Mouse (Mus musculus) hindbrain, embryonic 10.5 days (tissue): ENCODE measurements at regions not wholly inside any gene's neighbourhood (a gene's known extent, or its start where the extent isn't known, plus 50 kb on each side); places are given as distances from the start of the nearest gene placed in this dataset.

Experiments
- DNase-seq: peaks from one replicate; pipeline ENCODE4 v3.0.0-alpha.2; 2017; ENCODE audit warnings: low spot score
- H3K27ac ChIP-seq: fragments of 300-500 bp; sonication (generic); 2 replicates; pipeline ENCODE4 v1.5.1; 2016; ENCODE audit warnings: mild to moderate bottlenecking, moderate library complexity
- H3K27me3 ChIP-seq: fragments of 300-500 bp; sonication (generic); 2 replicates; pipeline ENCODE4 v1.6.1; 2016; ENCODE audit warnings: mild to moderate bottlenecking; ENCODE audit not compliant: poor library complexity, insufficient read depth, severe bottlenecking
- H3K36me3 ChIP-seq: fragments of 300-500 bp; sonication (generic); 2 replicates; pipeline ENCODE4 v1.6.1; 2016; ENCODE audit warnings: mild to moderate bottlenecking, moderate library complexity
- H3K4me1 ChIP-seq: fragments of 300-500 bp; sonication (generic); replicated peaks from 2 replicates; pipeline ENCODE4 v1.6.1; 2016; ENCODE audit warnings: mild to moderate bottlenecking
- H3K4me3 ChIP-seq: fragments of 300-500 bp; sonication (generic); 2 replicates; pipeline ENCODE4 v1.5.1; 2016; ENCODE audit warnings: mild to moderate bottlenecking, moderate library complexity
- H3K9me3 ChIP-seq: fragments of 300-500 bp; sonication (generic); 2 replicates; pipeline ENCODE4 v1.6.1; 2016; ENCODE audit warnings: mild to moderate bottlenecking, moderate library complexity
- WGBS: fragments of 180-500 bp; shearing (Covaris S2); methylation state at CpG from one replicate; pipeline ENCODE4 v1.1.7; 2016; 5-methylcytosine and 5-hydroxymethylcytosine counted together

DNA sequence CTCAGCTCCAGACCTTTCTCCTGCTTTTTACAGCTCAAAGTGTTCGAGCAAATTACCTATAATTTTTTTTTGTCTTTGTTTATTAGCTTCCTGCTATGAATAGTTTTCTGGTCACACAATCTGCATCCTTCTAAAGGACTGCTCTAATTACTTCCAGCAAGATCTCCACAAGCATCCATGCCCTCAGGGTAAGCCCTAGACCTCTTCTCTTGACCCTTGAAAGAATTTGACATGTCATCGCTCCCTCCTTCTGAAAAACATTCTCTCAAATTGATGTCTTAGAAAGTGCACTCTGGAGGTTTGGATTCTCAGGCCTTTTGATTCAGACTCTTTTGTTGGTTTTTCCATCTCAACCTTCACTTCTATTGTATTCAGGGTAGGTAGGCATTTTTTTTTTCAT, 148.7 kb downstream of the Gja1 start:
- DNase-seq, result no peak
- Histone ChIP-seq H3K27me3 (no peaks in the 10 kb centered on the region), H3K9me3 (no peaks in the 10 kb centered on the region), H3K27ac (no peak overlapping the region), H3K4me1 (no peaks in the 10 kb centered on the region), H3K4me3 (no peak overlapping the region), H3K36me3 (no peaks in the 10 kb centered on the region)
- WGBS, result 50% methylated on average over 2 of the region's 2 CpGs

GRCm38 (mm10) chr10:56537091-56537490, 160.0 kb downstream of the Gja1 start:
- no peak for DNase-seq
- Histone ChIP-seq H3K4me1 (no peaks in the 10 kb centered on the region), H3K4me3 (no peak overlapping the region), H3K27ac (no peak overlapping the region), H3K9me3 (no peaks in the 10 kb centered on the region), H3K36me3 (no peaks in the 10 kb centered on the region), H3K27me3 (no peaks in the 10 kb centered on the region)
- 69% methylated on average over 4 of the region's 4 CpGs for WGBS

DNA sequence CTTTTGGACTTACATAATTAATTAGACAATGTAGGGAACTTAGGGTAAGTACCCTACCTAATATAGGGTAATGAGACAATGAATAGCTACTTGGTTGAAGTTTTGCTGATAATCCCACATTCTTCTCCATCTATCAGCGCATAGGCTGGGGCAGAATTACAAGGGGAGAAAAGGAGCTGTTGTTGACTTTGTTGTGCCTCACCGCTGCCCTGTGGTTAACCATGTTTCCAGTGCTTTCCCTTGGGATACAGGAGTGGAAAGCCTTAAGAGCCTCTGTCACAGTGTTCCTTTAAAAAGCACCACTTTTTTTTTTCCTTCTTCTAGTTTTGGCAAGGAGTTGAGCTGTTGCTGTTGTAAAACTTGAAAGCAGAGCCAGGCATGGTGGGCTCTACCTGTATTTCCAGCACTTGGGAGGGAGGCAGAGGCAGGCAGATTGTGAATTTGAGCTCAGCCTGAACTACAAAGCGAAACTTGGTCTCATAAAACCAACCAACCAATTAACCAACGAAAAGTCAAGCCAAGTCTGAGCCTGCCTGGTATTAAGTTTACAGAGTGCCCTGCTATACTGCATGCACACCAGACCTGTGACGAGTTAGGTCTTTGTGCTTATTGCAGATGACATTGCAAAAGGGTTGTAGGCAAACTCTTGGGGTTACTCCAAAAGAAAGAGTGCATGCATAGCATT, 162.8 kb downstream of the Gja1 start:
- 81% methylated on average over 5 of the region's 5 CpGs for WGBS
- no peaks in the 10 kb centered on the region for H3K36me3 ChIP-seq
- H3K4me1 ChIP-seq, result no peaks in the 10 kb centered on the region
- H3K27ac ChIP-seq, result no peak overlapping the region
- H3K9me3 ChIP-seq, result no peaks in the 10 kb centered on the region
- H3K4me3 ChIP-seq, result no peak overlapping the region
- H3K27me3 ChIP-seq, result no peaks in the 10 kb centered on the region
- DNase-seq, result no peak

DNA sequence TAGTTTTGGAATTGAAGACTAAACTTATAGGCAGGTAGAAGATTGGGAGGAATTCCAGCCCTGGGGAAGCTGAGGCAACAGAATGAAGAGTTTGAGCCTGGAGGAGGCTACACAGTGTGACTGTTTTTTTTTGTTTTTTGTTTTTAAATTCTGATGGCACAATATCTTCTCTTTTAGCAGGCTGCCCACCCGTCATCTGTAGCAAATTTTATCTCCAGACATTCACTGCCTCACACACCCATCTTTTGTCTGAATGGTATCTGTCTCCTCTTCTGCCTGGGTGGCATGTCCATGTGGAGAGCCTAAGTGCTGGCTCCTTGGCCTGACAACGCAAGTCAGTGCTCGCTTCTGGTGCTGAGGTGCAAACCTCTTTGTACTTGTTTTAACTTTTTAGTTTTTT, 165.0 kb downstream of the Gja1 start:
- no peaks in the 10 kb centered on the region for H3K27me3 ChIP-seq
- no peak overlapping the region for H3K4me3 ChIP-seq
- no peak for DNase-seq
- WGBS, result 85% methylated on average over 3 of the region's 3 CpGs
- H3K36me3 ChIP-seq, result no peaks in the 10 kb centered on the region
- H3K9me3 ChIP-seq, result no peaks in the 10 kb centered on the region
- H3K27ac ChIP-seq, result no peak overlapping the region
- H3K4me1 ChIP-seq, result no peaks in the 10 kb centered on the region

DNA sequence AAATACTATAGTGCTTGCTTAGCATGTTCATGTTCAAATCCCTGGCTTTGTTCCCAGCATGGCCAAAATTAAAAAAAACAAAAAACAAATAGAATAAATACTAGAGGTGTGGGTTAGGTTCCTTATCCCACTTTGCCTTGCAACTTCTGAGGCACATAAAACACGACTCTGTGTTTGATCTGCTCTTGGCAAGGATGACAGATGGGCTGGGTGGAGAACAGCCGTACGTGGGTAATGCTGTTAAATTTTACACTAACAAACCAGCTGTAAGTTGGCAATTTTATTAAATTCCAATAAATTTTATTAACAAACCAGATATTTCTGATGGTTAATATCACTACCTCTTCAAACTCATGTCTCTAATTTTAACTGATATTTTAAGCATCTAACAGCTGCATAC, 168.9 kb downstream of the Gja1 start:
- H3K4me3 ChIP-seq, result no peak overlapping the region
- 85% methylated on average over 3 of the region's 3 CpGs for WGBS
- H3K36me3 ChIP-seq, result no peaks in the 10 kb centered on the region
- H3K9me3 ChIP-seq, result no peaks in the 10 kb centered on the region
- no peaks in the 10 kb centered on the region for H3K4me1 ChIP-seq
- no peak for DNase-seq
- H3K27ac ChIP-seq, result no peak overlapping the region
- H3K27me3 ChIP-seq, result no peaks in the 10 kb centered on the region

GRCm38 (mm10) chr10:56546824-56547223, 169.7 kb downstream of the Gja1 start:
- no peaks in the 10 kb centered on the region for H3K9me3 ChIP-seq
- no peak overlapping the region for H3K27ac ChIP-seq
- WGBS, result 76% methylated on average over 2 of the region's 2 CpGs
- no peaks in the 10 kb centered on the region for H3K4me1 ChIP-seq
- no peak for DNase-seq
- H3K36me3 ChIP-seq, result no peaks in the 10 kb centered on the region
- no peak overlapping the region for H3K4me3 ChIP-seq
- H3K27me3 ChIP-seq, result no peaks in the 10 kb centered on the region

GRCm38 (mm10) chr10:56547825-56548224, 170.7 kb downstream of the Gja1 start:
- Histone ChIP-seq H3K27ac (no peak overlapping the region), H3K36me3 (no peaks in the 10 kb centered on the region), H3K27me3 (no peaks in the 10 kb centered on the region), H3K4me1 (no peaks in the 10 kb centered on the region), H3K9me3 (no peaks in the 10 kb centered on the region), H3K4me3 (no peak overlapping the region)
- no peak for DNase-seq
- WGBS, result 87% methylated on average over 3 of the region's 4 CpGs

DNA sequence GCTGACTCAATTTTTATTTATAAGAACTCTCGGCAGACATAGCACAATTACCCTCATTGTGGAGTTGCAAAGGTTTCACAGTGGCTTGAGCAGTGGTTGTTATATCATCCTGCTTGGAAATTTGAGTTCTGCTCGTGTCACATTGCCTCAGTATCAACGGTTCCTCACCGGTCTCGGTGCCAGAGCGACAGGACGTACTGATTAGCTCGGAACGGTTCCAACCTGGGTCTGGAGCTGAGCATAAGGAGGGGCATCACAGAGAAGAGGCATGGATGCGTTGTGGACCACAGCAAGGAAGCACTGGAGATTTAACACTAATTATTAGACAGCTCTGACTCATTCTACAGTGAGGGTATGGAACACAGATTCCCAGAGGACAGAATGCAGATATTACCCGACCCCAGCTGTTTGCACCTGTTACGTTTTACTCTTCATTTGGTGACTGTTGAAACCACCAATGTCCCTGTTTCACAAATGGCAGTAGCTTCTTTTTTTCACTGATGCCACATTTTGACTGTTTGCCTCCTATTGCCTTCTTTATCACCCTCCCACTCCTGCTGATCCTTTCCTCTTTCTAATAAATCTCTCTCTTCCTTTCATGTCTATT, 189.8 kb downstream of the Gja1 start:
- 90% methylated on average over 12 of the region's 12 CpGs for WGBS
- no peak for DNase-seq
- Histone ChIP-seq H3K27me3 (no peaks in the 10 kb centered on the region), H3K4me3 (no peak overlapping the region), H3K4me1 (no peaks in the 10 kb centered on the region), H3K36me3 (no peaks in the 10 kb centered on the region), H3K9me3 (no peaks in the 10 kb centered on the region), H3K27ac (no peak overlapping the region)

DNA sequence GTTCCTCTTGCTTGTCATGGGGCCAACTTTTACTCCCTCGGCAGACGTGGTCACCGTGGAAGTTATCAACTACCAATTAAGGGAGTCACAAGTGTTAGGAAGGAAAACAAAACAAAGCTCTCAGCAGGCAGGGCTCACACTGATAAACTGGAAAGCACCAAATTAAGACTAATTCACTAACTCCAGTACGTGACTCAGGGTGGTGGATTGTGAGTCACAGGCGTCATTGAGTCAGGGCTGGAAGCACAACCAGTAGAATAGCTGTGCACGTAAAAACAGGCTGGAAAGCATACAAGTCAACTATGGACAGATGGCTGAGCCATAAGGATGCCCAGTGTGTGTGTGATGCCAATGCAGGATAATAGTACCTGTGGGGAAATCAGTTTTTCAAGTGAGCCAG, 204.9 kb downstream of the Gja1 start:
- H3K9me3 ChIP-seq, result no peaks in the 10 kb centered on the region
- DNase-seq, result no peak
- 76% methylated on average over 6 of the region's 6 CpGs for WGBS

DNA sequence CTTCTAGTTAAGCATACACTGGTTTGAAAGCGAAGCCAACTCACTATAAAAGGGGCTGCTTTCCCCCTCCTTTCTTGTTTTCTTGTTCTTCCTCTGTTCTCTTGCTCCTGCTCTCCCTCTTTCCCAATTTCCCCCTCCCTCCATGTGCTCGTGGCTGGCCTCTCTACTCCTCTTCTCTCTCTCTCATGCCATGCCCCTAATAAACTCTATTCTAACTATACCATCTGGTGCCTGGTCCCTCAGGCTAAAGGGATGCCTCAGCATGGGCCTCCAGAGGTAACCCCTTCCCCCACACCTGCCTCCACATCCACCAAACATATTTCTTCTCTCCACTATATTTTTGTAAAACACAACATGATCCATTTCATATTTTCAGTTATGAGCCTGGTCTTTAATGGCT, 210.1 kb downstream of the Gja1 start:
- Histone ChIP-seq H3K4me3 (no peak overlapping the region), H3K4me1 (no peaks in the 10 kb centered on the region), H3K9me3 (no peaks in the 10 kb centered on the region), H3K27me3 (no peaks in the 10 kb centered on the region), H3K36me3 (no peaks in the 10 kb centered on the region), H3K27ac (no peak overlapping the region)
- no peak for DNase-seq
- 65% methylated on average over 2 of the region's 2 CpGs for whole genome bisulfite sequencing

More for the DNA sequence above, 204.9 kb downstream of the Gja1 start:
- Histone ChIP-seq H3K36me3 (no peaks in the 10 kb centered on the region), H3K4me1 (no peaks in the 10 kb centered on the region), H3K27ac (no peak overlapping the region), H3K4me3 (no peak overlapping the region), H3K27me3 (no peaks in the 10 kb centered on the region)

DNA sequence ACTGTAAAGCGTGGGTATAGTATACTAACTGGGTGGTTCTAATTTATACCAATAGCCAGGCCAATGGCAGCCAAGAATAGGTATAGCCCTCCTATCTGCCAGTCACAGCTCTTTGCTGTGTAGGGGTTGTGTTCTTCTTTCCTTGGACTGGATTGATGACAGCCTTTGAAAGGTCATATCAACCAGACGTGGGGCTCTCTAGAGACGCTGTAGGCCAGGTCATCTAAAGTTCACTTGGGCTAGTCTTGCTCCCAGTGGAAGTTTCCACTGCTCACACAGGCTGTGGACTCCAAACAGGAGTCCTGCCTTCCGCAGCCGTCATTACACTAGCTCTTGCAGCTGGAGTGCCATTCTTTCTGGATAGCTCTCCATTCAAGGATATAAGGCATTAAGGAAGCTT, 220.3 kb downstream of the Gja1 start:
- no peaks in the 10 kb centered on the region for H3K27me3 ChIP-seq
- H3K36me3 ChIP-seq, result no peaks in the 10 kb centered on the region
- no peak overlapping the region for H3K4me3 ChIP-seq
- H3K9me3 ChIP-seq, result no peaks in the 10 kb centered on the region
- DNase-seq, result no peak
- H3K27ac ChIP-seq, result no peak overlapping the region
- H3K4me1 ChIP-seq, result no peaks in the 10 kb centered on the region
- whole genome bisulfite sequencing, result 75% methylated on average over 5 of the region's 5 CpGs

- Histone ChIP-seq H3K27ac (no peak overlapping the region), H3K27me3 (no peaks in the 10 kb centered on the region), H3K36me3 (no peaks in the 10 kb centered on the region), H3K4me1 (no peaks in the 10 kb centered on the region), H3K9me3 (no peaks in the 10 kb centered on the region), H3K4me3 (no peak overlapping the region)
- WGBS, result 91% methylated on average over 3 of the region's 3 CpGs
- no peak for DNase-seq
These were observed 221.1 kb downstream of the Gja1 start for GRCm38 (mm10) chr10:56598191-56598590.

DNA sequence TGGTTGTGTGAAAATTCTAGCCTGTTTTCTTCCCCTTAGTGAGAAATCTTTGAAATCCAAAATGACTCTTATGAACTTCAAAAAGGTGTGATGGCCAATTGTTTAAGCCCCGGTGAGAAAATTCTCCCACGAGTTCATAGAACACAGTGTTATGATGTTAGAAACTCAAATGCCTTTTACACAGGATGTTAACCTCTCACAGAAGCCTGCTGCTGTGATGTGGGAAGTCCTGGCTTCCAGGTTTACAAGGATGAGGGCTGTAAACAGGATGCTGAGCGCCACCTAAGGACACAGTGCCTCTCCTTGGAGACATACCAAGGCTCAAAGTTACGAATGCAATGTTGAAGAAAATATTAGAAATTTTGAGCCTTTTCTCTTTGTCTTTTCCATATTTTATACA, 222.8 kb downstream of the Gja1 start:
- no peak overlapping the region for H3K4me3 ChIP-seq
- H3K4me1 ChIP-seq, result no peaks in the 10 kb centered on the region
- no peaks in the 10 kb centered on the region for H3K36me3 ChIP-seq
- H3K27ac ChIP-seq, result no peak overlapping the region
- H3K9me3 ChIP-seq, result no peaks in the 10 kb centered on the region
- 74% methylated on average over 4 of the region's 4 CpGs for WGBS
- no peaks in the 10 kb centered on the region for H3K27me3 ChIP-seq
- no peak for DNase-seq
